9 mouse cellular contexts compared by ENCODE assay signal in genomic region chr5:150840596-150840995, GRCm38 (mm10).
DNase-seq lines count a peak whose midpoint lies in the region; ATAC-seq and TF ChIP-seq lines count a peak whose summit lies in the region.
"Had no signal": no experiment of that assay in that cellular context is flagged by ENCODE, and none has a peak within 500 bp of the region (broad histone marks: within the 10 kb centered on the region; RNA-seq: fewer than 3 reads in every experiment).

No protein-coding gene starts in this region.

- no peaks in the 10 kb centered on the region for H3K36me3 ChIP-seq in forebrain, embryonic 14.5 days (ENCODE audit: control insufficient read depth, insufficient read depth, low read length)
- no peaks in the 10 kb centered on the region for H3K36me3 ChIP-seq in forebrain, embryonic 12.5 days (replicated peaks)
- H3K36me3 ChIP-seq in heart, postnatal 0 days (replicated peaks; ENCODE audit: control insufficient read depth, insufficient read depth, low read length) = no peaks in the 10 kb centered on the region
- H3K36me3 ChIP-seq in liver, embryonic 11.5 days (ENCODE audit: control insufficient read depth, insufficient read depth, low read length) = no peaks in the 10 kb centered on the region
- no peaks in the 10 kb centered on the region for H3K36me3 ChIP-seq in stomach, postnatal 0 days (ENCODE audit: control insufficient read depth, insufficient read depth, low read length)
- H3K36me3 ChIP-seq: hindbrain, embryonic 15.5 days had no signal

- no peak for TF ChIP-seq EP300 in heart, postnatal 0 days (IDR thresholded peaks at IDR 0.05; ENCODE audit: low read depth)
- no peak for TF ChIP-seq EP300 in stomach, postnatal 0 days (optimal IDR thresholded peaks at IDR 0.05)

- no peak for TF ChIP-seq CTCF in heart, postnatal 0 days (IDR thresholded peaks at IDR 0.05; ENCODE audit: low read depth)
- TF ChIP-seq CTCF in stomach, postnatal 0 days (IDR thresholded peaks at IDR 0.05; ENCODE audit: low read depth) = no peak

- no peak overlapping the region for H3K27ac ChIP-seq in forebrain, embryonic 14.5 days (ENCODE audit: low read depth, low read length)
- H3K27ac ChIP-seq in forebrain, embryonic 12.5 days = no peak overlapping the region
- peak overlapping the region; percentile 43 for H3K27ac ChIP-seq in heart, postnatal 0 days (ENCODE audit: low read depth)
- peak overlapping the region; percentile 52 for H3K27ac ChIP-seq in liver, embryonic 11.5 days (ENCODE audit: low read depth, low read length)
- peak overlapping the region; percentile 41; the same call in 1 of the 2 replicates for H3K27ac ChIP-seq in stomach, postnatal 0 days (replicated peaks)
- H3K27ac ChIP-seq: hindbrain, embryonic 15.5 days had no signal

- no peak overlapping the region for H3K9ac ChIP-seq in forebrain, embryonic 14.5 days (ENCODE audit: low read length)
- no peak overlapping the region for H3K9ac ChIP-seq in forebrain, embryonic 12.5 days
- H3K9ac ChIP-seq in heart, postnatal 0 days (replicated peaks; ENCODE audit: low read depth, low read length) = no peak overlapping the region
- H3K9ac ChIP-seq in liver, embryonic 11.5 days (ENCODE audit: low read depth, low read length) = no peak overlapping the region
- H3K9ac ChIP-seq in stomach, postnatal 0 days (ENCODE audit: low read length) = no peak overlapping the region
- H3K9ac ChIP-seq: hindbrain, embryonic 15.5 days had no signal

- no peak overlapping the region for H3K4me3 ChIP-seq in forebrain, embryonic 14.5 days (ENCODE audit: low read depth, low read length)
- no peak overlapping the region for H3K4me3 ChIP-seq in forebrain, embryonic 12.5 days (replicated peaks)
- no peak overlapping the region for H3K4me3 ChIP-seq in heart, postnatal 0 days (ENCODE audit: low read depth, low read length)
- no peak overlapping the region for H3K4me3 ChIP-seq in liver, embryonic 11.5 days (ENCODE audit: low read depth, low read length)
- H3K4me3 ChIP-seq in stomach, postnatal 0 days (ENCODE audit: low read depth, low read length) = no peak overlapping the region
- H3K4me3 ChIP-seq: hindbrain, embryonic 15.5 days had no signal

- no peaks in the 10 kb centered on the region for H3K27me3 ChIP-seq in forebrain, embryonic 14.5 days (replicated peaks; ENCODE audit: control insufficient read depth, insufficient read depth, low read length)
- H3K27me3 ChIP-seq in forebrain, embryonic 12.5 days = no peaks in the 10 kb centered on the region
- H3K27me3 ChIP-seq in heart, postnatal 0 days (ENCODE audit: control insufficient read depth, insufficient read depth, low read length) = no peaks in the 10 kb centered on the region
- no peaks in the 10 kb centered on the region for H3K27me3 ChIP-seq in liver, embryonic 11.5 days (replicated peaks; ENCODE audit: control insufficient read depth, insufficient read depth, low read length)
- no peaks in the 10 kb centered on the region for H3K27me3 ChIP-seq in stomach, postnatal 0 days (ENCODE audit: control insufficient read depth, insufficient read depth, low read length)
- H3K27me3 ChIP-seq: hindbrain, embryonic 15.5 days had no signal

- no peaks in the 10 kb centered on the region for H3K9me3 ChIP-seq in forebrain, embryonic 14.5 days (replicated peaks; ENCODE audit: control insufficient read depth, low read length)
- H3K9me3 ChIP-seq in forebrain, embryonic 12.5 days = peaks cover 15% of the 10 kb centered on the region; the same call in 1 of the 2 replicates
- no peaks in the 10 kb centered on the region for H3K9me3 ChIP-seq in heart, postnatal 0 days (replicated peaks; ENCODE audit: control insufficient read depth, low read length)
- peaks cover 3% of the 10 kb centered on the region for H3K9me3 ChIP-seq in liver, embryonic 11.5 days (ENCODE audit: control insufficient read depth, low read length)
- 0 out of 2 replicates have a peak, but pooled peaks cover 4% of the 10 kb centered on the region for H3K9me3 ChIP-seq in stomach, postnatal 0 days (ENCODE audit: control insufficient read depth, low read length)
- H3K9me3 ChIP-seq: hindbrain, embryonic 15.5 days had no signal

- no peaks in the 10 kb centered on the region; the same call in 1 of the 2 replicates for H3K4me1 ChIP-seq in forebrain, embryonic 14.5 days (ENCODE audit: control insufficient read depth, insufficient read depth, low read length)
- peaks cover 7% of the 10 kb centered on the region for H3K4me1 ChIP-seq in forebrain, embryonic 12.5 days
- peaks cover 4% of the 10 kb centered on the region; the same call in 1 of the 2 replicates for H3K4me1 ChIP-seq in heart, postnatal 0 days (ENCODE audit: control insufficient read depth, insufficient read depth)
- peaks cover 5% of the 10 kb centered on the region; the same call in 1 of the 2 replicates for H3K4me1 ChIP-seq in liver, embryonic 11.5 days (replicated peaks; ENCODE audit: control insufficient read depth, insufficient read depth, low read length)
- 0 out of 2 replicates have a peak, but pooled peaks cover 5% of the 10 kb centered on the region for H3K4me1 ChIP-seq in stomach, postnatal 0 days (replicated peaks; ENCODE audit: control insufficient read depth, insufficient read depth)

- H3K4me2 ChIP-seq in forebrain, embryonic 14.5 days (ENCODE audit: low read length) = no peak overlapping the region
- no peak overlapping the region for H3K4me2 ChIP-seq in forebrain, embryonic 12.5 days
- peak overlapping the region; percentile 32 for H3K4me2 ChIP-seq in heart, postnatal 0 days (ENCODE audit: low read depth, low read length)
- no peak overlapping the region for H3K4me2 ChIP-seq in liver, embryonic 11.5 days
- peak overlapping the region; percentile 31 for H3K4me2 ChIP-seq in stomach, postnatal 0 days (replicated peaks; ENCODE audit: low read depth)
- H3K4me2 ChIP-seq: hindbrain, embryonic 15.5 days had no signal

- 0 out of 2 replicates have a peak, but pooled peaks have one; percentile 26 for ATAC-seq in forebrain, embryonic 14.5 days
- no peak for ATAC-seq in forebrain, embryonic 12.5 days (ENCODE audit: low FRiP score)
- peak; percentile 31; the same call in 1 of the 2 replicates for ATAC-seq in heart, postnatal 0 days (ENCODE audit: insufficient read depth, low read depth)
- no peak; the same call in 1 of the 2 replicates for ATAC-seq in liver, embryonic 11.5 days (replicated peaks; ENCODE audit: low FRiP score)
- no peak for ATAC-seq in stomach, postnatal 0 days (ENCODE audit: low FRiP score, low TSS enrichment)

- WGBS in forebrain, embryonic 14.5 days = 66% methylated on average over 11 of the region's 11 CpGs
- 72% methylated on average over 11 of the region's 11 CpGs for WGBS in forebrain, embryonic 12.5 days
- WGBS in heart, postnatal 0 days = 41% methylated on average over 11 of the region's 11 CpGs
- WGBS in liver, embryonic 11.5 days = 32% methylated on average over 11 of the region's 11 CpGs
- WGBS in stomach, postnatal 0 days = 42% methylated on average over 11 of the region's 11 CpGs

- DNase-seq in forebrain, embryonic 14.5 days (ENCODE audit: low spot score) = no peak
- DNase-seq in adrenal gland, adult 8-10 months = peak; percentile 9
- no peak for DNase-seq in heart, postnatal 0 days (ENCODE audit: low spot score)
- no peak for DNase-seq in liver, embryonic 11.5 days (ENCODE audit: low spot score)
- DNase-seq in stomach, postnatal 0 days (ENCODE audit: low spot score) = no peak
- no peak for DNase-seq in cerebellum, postnatal 14 days
- DNase-seq in thymus, postnatal 4 days = no peak

Comparison
In these comparisons a context has a peak if more than half of its experiments do, and no peak if none do; other contexts are left out.
1. ATAC-seq: peak in forebrain, embryonic 14.5 days (single experiment) and heart, postnatal 0 days (single experiment); none in forebrain, embryonic 12.5 days (single experiment), liver, embryonic 11.5 days (single experiment) and stomach, postnatal 0 days (single experiment).
2. H3K27ac ChIP-seq: peak in heart, postnatal 0 days (single experiment), liver, embryonic 11.5 days (single experiment) and stomach, postnatal 0 days (single experiment); none in forebrain, embryonic 14.5 days (single experiment) and forebrain, embryonic 12.5 days (single experiment).
3. H3K4me2 ChIP-seq: peak in heart, postnatal 0 days (single experiment) and stomach, postnatal 0 days (single experiment); none in forebrain, embryonic 14.5 days (single experiment), forebrain, embryonic 12.5 days (single experiment) and liver, embryonic 11.5 days (single experiment).